ENCODE assay signal across 8 mouse cellular contexts in genomic region chr7:49439136-49439535, GRCm38 (mm10).
DNase-seq lines count a peak whose midpoint lies in the region; ATAC-seq lines count a peak whose summit lies in the region.

No protein-coding gene starts in this region.

- no peak overlapping the region for H3K4me3 ChIP-seq in heart, embryonic 16.5 days (ENCODE audit: low read length)
- no peak overlapping the region for H3K4me3 ChIP-seq in midbrain, embryonic 14.5 days (replicated peaks; ENCODE audit: low read depth, low read length)

- no peak overlapping the region for H3K9ac ChIP-seq in heart, embryonic 16.5 days (ENCODE audit: low read length)
- no peak overlapping the region for H3K9ac ChIP-seq in midbrain, embryonic 14.5 days (replicated peaks; ENCODE audit: low read length)

- WGBS in heart, embryonic 16.5 days: 34% methylated on average over 2 of the region's 2 CpGs
- WGBS in midbrain, embryonic 14.5 days: 76% methylated on average over 2 of the region's 2 CpGs

- H3K9me3 ChIP-seq in heart, embryonic 16.5 days (replicated peaks; ENCODE audit: control insufficient read depth, low read length): no peaks in the 10 kb centered on the region
- no peaks in the 10 kb centered on the region for H3K9me3 ChIP-seq in midbrain, embryonic 14.5 days (ENCODE audit: control insufficient read depth, low read length)

- peak; percentile 61 for DNase-seq in gastrocnemius, postnatal 10 days
- no peak for DNase-seq in gastrocnemius, postnatal 25 days
- peak; percentile 28 for DNase-seq in A20 (ENCODE audit: low read depth, low spot score)
- DNase-seq in adrenal gland, postnatal 25 days: peak; percentile 45
- no peak for DNase-seq in midbrain, embryonic 14.5 days
- no peak for DNase-seq in ovary, postnatal 10 days (ENCODE audit: low spot score)

- no peaks in the 10 kb centered on the region for H3K27me3 ChIP-seq in heart, embryonic 16.5 days (ENCODE audit: control insufficient read depth, insufficient read depth, low read length)
- no peaks in the 10 kb centered on the region for H3K27me3 ChIP-seq in midbrain, embryonic 14.5 days (ENCODE audit: control insufficient read depth, insufficient read depth, low read length)

- 0 out of 2 replicates have a peak, but pooled peaks have one; percentile 11 for ATAC-seq in heart, embryonic 16.5 days (replicated peaks; ENCODE audit: extremely low read depth, insufficient read depth, low FRiP score)
- ATAC-seq in megakaryocyte, adult 5-6 weeks (ENCODE audit: poor library complexity, severe bottlenecking): peak; percentile 64
- ATAC-seq in midbrain, embryonic 14.5 days (ENCODE audit: low FRiP score, low TSS enrichment): no peak

- no peak overlapping the region; the same call in 1 of the 2 replicates for H3K27ac ChIP-seq in heart, embryonic 16.5 days (ENCODE audit: low read length)
- H3K27ac ChIP-seq in midbrain, embryonic 14.5 days (replicated peaks; ENCODE audit: low read depth, low read length): no peak overlapping the region

- no peak overlapping the region for H3K4me2 ChIP-seq in heart, embryonic 16.5 days (ENCODE audit: low read depth, low read length)
- H3K4me2 ChIP-seq in midbrain, embryonic 14.5 days (ENCODE audit: low read length): no peak overlapping the region

- H3K36me3 ChIP-seq in heart, embryonic 16.5 days (ENCODE audit: control insufficient read depth, insufficient read depth): no peaks in the 10 kb centered on the region
- no peaks in the 10 kb centered on the region for H3K36me3 ChIP-seq in midbrain, embryonic 14.5 days (ENCODE audit: control insufficient read depth, insufficient read depth, low read length)

- peaks cover 15% of the 10 kb centered on the region for H3K4me1 ChIP-seq in heart, embryonic 16.5 days (ENCODE audit: control insufficient read depth, insufficient read depth, low read length)
- H3K4me1 ChIP-seq in midbrain, embryonic 14.5 days (ENCODE audit: control insufficient read depth, insufficient read depth, low read length): no peaks in the 10 kb centered on the region; the same call in 1 of the 2 replicates

Comparison
In these comparisons a context has a peak if more than half of its experiments do, and no peak if none do; other contexts are left out.
1. DNase-seq: peak in gastrocnemius, postnatal 10 days (single experiment), A20 (single experiment) and adrenal gland, postnatal 25 days (single experiment); none in gastrocnemius, postnatal 25 days (single experiment), midbrain, embryonic 14.5 days (single experiment) and ovary, postnatal 10 days (single experiment).